Mouse (Mus musculus): ENCODE results near the gene Kctd18. TPM values are rescaled to one million over a fixed set of nuclear protein-coding genes. Genes with fewer than 3 reads are reported as not detected.

Gene Kctd18
- polyA plus RNA-seq, 1 experiment from 2014 or later = 24.4 TPM

Other genes with a start within 250 kb of the Kctd18 start
- gene Spats2l, start 244.8 kb downstream of the Kctd18 start, polyA plus RNA-seq (2016; fragmentation: Nextera tagmentation; extraction: Ambion mirVana) = 85.1 and 88.4 TPM in 2 replicates
- gene Sgo2a, start 23.0 kb downstream of the Kctd18 start, polyA plus RNA-seq (2016; fragmentation: Nextera tagmentation; extraction: Ambion mirVana) = 24.4 and 24.5 TPM in 2 replicates
- 0.10 and 0.17 TPM in 2 replicates for gene Aox1, start 11.0 kb upstream of the Kctd18 start, polyA plus RNA-seq (2016; fragmentation: Nextera tagmentation; extraction: Ambion mirVana)
- gene Aox3, start 94.2 kb upstream of the Kctd18 start, polyA plus RNA-seq (2016; fragmentation: Nextera tagmentation; extraction: Ambion mirVana) = 0.44 and 0.64 TPM in 2 replicates
- gene Aox4, start 191.4 kb upstream of the Kctd18 start, polyA plus RNA-seq (2016; fragmentation: Nextera tagmentation; extraction: Ambion mirVana) = 0.09 and 0.26 TPM in 2 replicates